Mouse (Mus musculus) adrenal gland, postnatal 14 days (tissue): ENCODE data around the gene Ccser1. TPM values are rescaled to one million over a fixed set of nuclear protein-coding genes. Genes with fewer than 3 reads are reported as not detected.
"Not testable (repeated sequence)": the region's sequence is repeated elsewhere in the genome, so short reads cannot be mapped to it uniquely, and the experiment has no call there.

Experiments
- DNase-seq: peaks from one replicate; pipeline ENCODE4 v3.0.0; 2021; ENCODE audit warnings: mixed read lengths
- total RNA-seq: library from RNA; stranded (reverse); gene quantifications from 2 replicates; pipeline ENCODE4 v1.2.3, GENCODE M21; 2021

Gene Ccser1
- total RNA-seq, 1 experiment from 2014 or later: 3.8 TPM

GRCm38 (mm10) chr6:61223563-61223962, 43.4 kb downstream of the Ccser1 start:
- DNase-seq: no peak

GRCm38 (mm10) chr6:61225302-61225701, 45.2 kb downstream of the Ccser1 start:
- DNase-seq: no peak

- no peak for DNase-seq
Observed at GRCm38 (mm10) chr6:61230058-61230718, 50.1 kb downstream of the Ccser1 start.

- DNase-seq: no peak
Observed at GRCm38 (mm10) chr6:61233060-61233459, 52.9 kb downstream of the Ccser1 start.

- DNase-seq: no peak
Observed at GRCm38 (mm10) chr6:61233548-61234187, 53.5 kb downstream of the Ccser1 start.

GRCm38 (mm10) chr6:61240618-61241017, 60.5 kb downstream of the Ccser1 start:
- DNase-seq: no peak

- no peak for DNase-seq
Observed at GRCm38 (mm10) chr6:61242556-61242955, 62.4 kb downstream of the Ccser1 start.

GRCm38 (mm10) chr6:61246523-61246922, 66.4 kb downstream of the Ccser1 start:
- DNase-seq: no peak

- no peak for DNase-seq
Observed at GRCm38 (mm10) chr6:61247842-61248472, 67.8 kb downstream of the Ccser1 start.

- DNase-seq: no peak
Observed at GRCm38 (mm10) chr6:61248700-61249099, 68.6 kb downstream of the Ccser1 start.

- no peak for DNase-seq
Observed at GRCm38 (mm10) chr6:61251232-61251631, 71.1 kb downstream of the Ccser1 start.

- DNase-seq: no peak
Observed at GRCm38 (mm10) chr6:61252912-61253311, 72.8 kb downstream of the Ccser1 start.

GRCm38 (mm10) chr6:61255874-61256273, 75.8 kb downstream of the Ccser1 start:
- not testable (repeated sequence) for DNase-seq

- DNase-seq: no peak
Observed at GRCm38 (mm10) chr6:61258847-61259634, 78.9 kb downstream of the Ccser1 start.

GRCm38 (mm10) chr6:61261381-61261780, 81.3 kb downstream of the Ccser1 start:
- no peak for DNase-seq

GRCm38 (mm10) chr6:61262448-61262847, 82.3 kb downstream of the Ccser1 start:
- no peak for DNase-seq

GRCm38 (mm10) chr6:61263291-61263690, 83.2 kb downstream of the Ccser1 start:
- DNase-seq: no peak

GRCm38 (mm10) chr6:61271033-61271432, 90.9 kb downstream of the Ccser1 start:
- no peak for DNase-seq

- no peak for DNase-seq
Observed at GRCm38 (mm10) chr6:61273430-61273829, 93.3 kb downstream of the Ccser1 start.

GRCm38 (mm10) chr6:61279506-61279905, 99.4 kb downstream of the Ccser1 start:
- DNase-seq: no peak

GRCm38 (mm10) chr6:61292927-61293326, 112.8 kb downstream of the Ccser1 start:
- DNase-seq: no peak

- DNase-seq: no peak
Observed at GRCm38 (mm10) chr6:61295535-61295934, 115.4 kb downstream of the Ccser1 start.
